Mouse (Mus musculus): ENCODE results near the gene Llph. TPM values are rescaled to one million over a fixed set of nuclear protein-coding genes. Genes with fewer than 3 reads are reported as not detected.
A peak's percentile ranks its signal among the peaks of the same experiment; 100 is the strongest.

Llph gene
- total and polyA plus RNA-seq, 3 experiments = 75.9 to 237 (median 103) TPM

DNA sequence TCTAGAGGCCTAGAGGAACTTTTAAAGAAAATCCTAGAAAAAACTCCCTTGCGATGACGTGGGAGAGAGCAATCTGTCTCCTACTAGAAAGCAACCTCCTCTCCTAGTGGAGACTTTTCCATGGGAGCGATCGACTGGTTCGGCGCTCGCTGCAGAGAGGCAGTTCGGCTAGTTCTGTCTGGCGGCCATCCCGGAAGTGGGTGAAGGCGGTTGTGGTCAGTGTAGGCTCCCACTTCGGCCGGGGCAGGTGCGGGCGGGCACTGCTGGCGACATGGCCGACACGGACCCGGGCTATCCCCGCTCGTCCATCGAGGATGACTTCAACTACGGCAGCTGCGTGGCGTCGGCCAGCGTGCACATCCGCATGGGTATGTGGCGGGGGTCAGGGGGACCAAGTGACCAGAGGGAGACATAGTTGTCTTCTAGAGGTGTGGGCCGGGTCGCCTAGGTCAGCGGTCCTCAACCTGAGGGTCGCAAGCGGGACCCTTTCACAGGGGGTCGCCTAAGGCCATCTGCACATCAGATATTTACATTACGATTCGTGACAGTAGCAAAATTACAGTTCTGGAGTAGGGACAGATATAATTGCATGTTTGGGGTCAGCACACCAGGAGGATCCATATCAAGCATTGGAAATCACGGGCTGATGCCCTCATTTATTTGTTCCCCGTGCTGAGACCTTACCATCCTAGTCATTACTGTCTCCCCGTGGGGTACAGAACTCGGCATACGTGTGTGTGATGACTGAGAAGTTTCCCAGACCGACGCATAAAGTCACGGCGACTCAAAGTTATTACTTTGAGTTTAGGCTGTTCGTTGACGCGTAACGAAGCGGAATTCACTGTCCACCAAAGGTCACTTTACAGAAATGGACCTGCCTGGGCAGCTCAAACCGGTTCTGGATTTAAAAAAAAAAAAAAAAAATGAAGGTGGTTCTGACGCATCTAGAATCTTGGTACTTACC, 18.0 kb upstream of the Llph start:
- in situ Hi-C loops (cut with MboI; ENCODE audit: low pct_ligation_motif_present, low pct_unique_long_range_greater_than_20kb, low sequenced_read_pairs) = no loop called here
- Histone ChIP-seq H3K27ac (ENCODE audit: insufficient read depth, low read depth) (peak overlapping the region; percentile 20), H3K4me2 (ENCODE audit: insufficient read depth, low read depth, poor library complexity, severe bottlenecking) (peak overlapping the region; percentile 30; the same call in 1 of the 2 replicates), H3K9me3 (replicated peaks; ENCODE audit: low read length) (peaks cover 4% of the 10 kb centered on the region), H3K4me3 (replicated peaks in 1 of 3; ENCODE audit: low read depth in 2 of 3, low read length in 2 of 3, poor library complexity in 1 of 3) (peak overlapping the region; percentile 97 to 100 (median 98)), H3K36me3 (replicated peaks in 1 of 2; ENCODE audit: control insufficient read depth in 1 of 2, insufficient read depth in 1 of 2, low read length in 1 of 2) (peaks cover 3 to 26% of the 10 kb centered on the region in 2 experiments), H3K27me3 (replicated peaks) (peaks cover 4% of the 10 kb centered on the region), H3K9ac (ENCODE audit: insufficient read depth, low read depth) (peak overlapping the region; percentile 97), H3K4me1 (ENCODE audit: control insufficient read depth in 1 of 2, insufficient read depth in 2 of 2) (peaks cover 2 to 5% of the 10 kb centered on the region in 2 experiments; a peak in 1 of 4 replicates), H3K79me2 (replicated peaks; ENCODE audit: control insufficient read depth, extremely low read depth, insufficient read depth, poor library complexity, severe bottlenecking) (peaks cover 35% of the 10 kb centered on the region)
- DNase-seq (ENCODE audit: extremely low read depth) = peak; percentile 75
- dilution Hi-C loops (cut with MboI; ENCODE audit: extremely low pct_ligation_motif_present, extremely low pct_unique_long_range_greater_than_20kb, low sequenced_read_pairs) = no loop called here
- TF ChIP-seq ZNF384 (IDR thresholded peaks at IDR 0.05; ENCODE audit: low read depth, low read length) = peak; percentile 50; the same call in 1 of the 2 replicates
- peak; percentile 85 for TF ChIP-seq IRF4 (IDR thresholded peaks at IDR 0.05; ENCODE audit: low read depth, low read length)
- peak; percentile 71 for TF ChIP-seq POLR2A (IDR thresholded peaks at IDR 0.05; ENCODE audit: low read depth, low read length)
- TF ChIP-seq KAT2A (IDR thresholded peaks at IDR 0.05; ENCODE audit: insufficient replicate concordance, low read length) = 0 out of 2 replicates have a peak, but pooled peaks have one; percentile 35
- peak; percentile 91 for TF ChIP-seq TCF12 (IDR thresholded peaks at IDR 0.05; ENCODE audit: low read depth, low read length)
- 0 out of 2 replicates have a peak, but pooled peaks have one; percentile 6 for TF ChIP-seq MAZ (IDR thresholded peaks at IDR 0.05; ENCODE audit: low read depth, low read length)
- no peak for TF ChIP-seq JUN (IDR thresholded peaks at IDR 0.05; ENCODE audit: insufficient read depth, low read depth, low read length)
- peak; percentile 91 for TF ChIP-seq HCFC1 (IDR thresholded peaks at IDR 0.05; ENCODE audit: low read depth, low read length)
- TF ChIP-seq ELF1 (IDR thresholded peaks at IDR 0.05; ENCODE audit: low read depth, low read length) = peak; percentile 100
- TF ChIP-seq MAFK (IDR thresholded peaks at IDR 0.05; ENCODE audit: insufficient replicate concordance, low read length) = no peak
- no peak for TF ChIP-seq USF2 (conservative IDR thresholded peaks at IDR 0.05; ENCODE audit: low read depth, low read length)
- TF ChIP-seq NELFE (IDR thresholded peaks at IDR 0.05; ENCODE audit: low read depth, low read length) = peak; percentile 61
- TF ChIP-seq NRF1 (IDR thresholded peaks at IDR 0.05; ENCODE audit: low read depth, low read length) = peak; percentile 51
- peak; percentile 58; the same call in 1 of the 2 replicates for TF ChIP-seq MEF2A (IDR thresholded peaks at IDR 0.05; ENCODE audit: borderline replicate concordance, low read depth, low read length)
- TF ChIP-seq GABPA (IDR thresholded peaks at IDR 0.05; ENCODE audit: insufficient replicate concordance, low read depth, low read length) = no peak; the same call in 1 of the 2 replicates
- peak; percentile 66 for TF ChIP-seq MXI1 (IDR thresholded peaks at IDR 0.05; ENCODE audit: low read depth, low read length)
- TF ChIP-seq BHLHE40 (IDR thresholded peaks at IDR 0.05; ENCODE audit: low read depth, low read length) = peak; percentile 57
- peak; percentile 98 for TF ChIP-seq SIN3A (IDR thresholded peaks at IDR 0.05; ENCODE audit: low read length)
- peak; percentile 79 for TF ChIP-seq TBP (conservative IDR thresholded peaks at IDR 0.05; ENCODE audit: low read depth, low read length)
